Mouse (Mus musculus): ENCODE measurements at regions not wholly inside any gene's neighbourhood (a gene's known extent, or its start where the extent isn't known, plus 50 kb on each side); places are given as distances from the start of the nearest gene placed in this dataset.

DNA sequence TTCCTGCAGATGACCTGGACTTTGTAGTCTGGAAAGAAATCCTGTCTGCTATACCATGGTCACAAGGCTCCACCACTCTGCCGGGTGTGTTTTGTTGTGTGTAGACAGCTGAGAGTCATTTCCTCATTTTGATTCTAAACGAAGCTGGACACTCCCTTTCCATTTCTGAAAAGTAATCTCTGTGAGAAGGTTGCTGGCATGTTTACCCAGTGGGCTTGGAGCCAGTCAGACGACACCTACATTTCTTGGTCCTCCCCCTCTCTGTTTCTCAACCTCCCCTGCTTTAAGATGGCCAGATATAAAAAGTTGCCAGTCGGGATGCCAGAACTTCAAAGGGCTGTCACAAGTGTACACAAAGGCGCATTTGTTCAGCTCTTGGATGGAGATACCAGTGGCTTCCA is 100.8 kb upstream of the Agr3 start:
- H3K27ac ChIP-seq (replicated peaks; ENCODE audit: low read depth, low read length) = no peak overlapping the region
- H3K4me2 ChIP-seq (ENCODE audit: low read length) = no peak overlapping the region
- H3K27me3 ChIP-seq (ENCODE audit: control insufficient read depth, insufficient read depth, low read length) = no peaks in the 10 kb centered on the region
- no peak overlapping the region for H3K9ac ChIP-seq (replicated peaks; ENCODE audit: low read length)
- no peaks in the 10 kb centered on the region for H3K36me3 ChIP-seq (ENCODE audit: control insufficient read depth, insufficient read depth, low read length)
- ATAC-seq (ENCODE audit: low FRiP score, low TSS enrichment) (no peak; the same call in 1 of the 2 replicates), DNase-seq (peak; percentile 6)
- 38% methylated on average over 5 of the region's 5 CpGs for WGBS
- H3K4me1 ChIP-seq (ENCODE audit: control insufficient read depth, insufficient read depth, low read length) = no peaks in the 10 kb centered on the region
- H3K9me3 ChIP-seq (ENCODE audit: control insufficient read depth, low read length) = 0 out of 2 replicates have a peak, but pooled peaks cover 4% of the 10 kb centered on the region
- no peak overlapping the region for H3K4me3 ChIP-seq (replicated peaks; ENCODE audit: low read depth, low read length)

DNA sequence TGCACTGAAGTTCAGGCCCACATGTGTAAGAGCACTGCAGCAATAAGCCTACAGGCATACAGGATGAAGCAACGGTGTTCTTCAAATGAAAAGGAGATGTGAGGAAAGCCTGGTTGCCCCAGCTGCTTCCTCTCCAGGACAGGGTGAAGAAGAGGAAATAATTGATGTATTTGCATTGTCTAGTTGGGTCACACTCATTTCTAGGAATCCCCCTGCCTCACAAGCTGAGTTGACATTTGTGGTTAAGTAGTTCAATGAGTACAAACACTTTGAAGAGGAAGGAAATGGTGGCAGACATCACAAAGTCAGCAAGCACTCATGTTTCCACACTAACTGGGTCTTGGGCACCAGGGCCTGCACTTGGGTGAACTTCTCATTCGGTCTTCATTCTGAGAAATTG is 126.2 kb upstream of the Agr3 start:
- DNase-seq (no peak), ATAC-seq (ENCODE audit: low FRiP score, low TSS enrichment) (no peak)

GRCm38 (mm10) chr12:35775396-35775795 is 150.0 kb upstream of the Agr3 start:
- WGBS = 93% methylated on average over 2 of the region's 2 CpGs
- H3K4me1 ChIP-seq (ENCODE audit: control insufficient read depth, insufficient read depth, low read length) = no peaks in the 10 kb centered on the region
- H3K27ac ChIP-seq (replicated peaks; ENCODE audit: low read depth, low read length) = no peak overlapping the region
- no peaks in the 10 kb centered on the region for H3K27me3 ChIP-seq (ENCODE audit: control insufficient read depth, insufficient read depth, low read length)
- no peak overlapping the region for H3K9ac ChIP-seq (replicated peaks; ENCODE audit: low read length)
- no peak for ATAC-seq (ENCODE audit: low FRiP score, low TSS enrichment)
- no peak for DNase-seq
- H3K4me2 ChIP-seq (ENCODE audit: low read length) = no peak overlapping the region
- no peaks in the 10 kb centered on the region for H3K9me3 ChIP-seq (ENCODE audit: control insufficient read depth, low read length)
- H3K4me3 ChIP-seq (replicated peaks; ENCODE audit: low read depth, low read length) = no peak overlapping the region
- no peaks in the 10 kb centered on the region for H3K36me3 ChIP-seq (ENCODE audit: control insufficient read depth, insufficient read depth, low read length)

More for the DNA sequence above, 126.2 kb upstream of the Agr3 start:
- no peaks in the 10 kb centered on the region for H3K27me3 ChIP-seq (ENCODE audit: control insufficient read depth, insufficient read depth, low read length)
- H3K4me2 ChIP-seq (ENCODE audit: low read length) = no peak overlapping the region
- H3K36me3 ChIP-seq (ENCODE audit: control insufficient read depth, insufficient read depth, low read length) = no peaks in the 10 kb centered on the region
- no peak overlapping the region for H3K4me3 ChIP-seq (replicated peaks; ENCODE audit: low read depth, low read length)
- no peak overlapping the region for H3K9ac ChIP-seq (replicated peaks; ENCODE audit: low read length)
- H3K27ac ChIP-seq (replicated peaks; ENCODE audit: low read depth, low read length) = no peak overlapping the region
- no peaks in the 10 kb centered on the region for H3K4me1 ChIP-seq (ENCODE audit: control insufficient read depth, insufficient read depth, low read length)
- 88% methylated on average over 2 of the region's 2 CpGs for WGBS
- no peaks in the 10 kb centered on the region for H3K9me3 ChIP-seq (ENCODE audit: control insufficient read depth, low read length)

DNA sequence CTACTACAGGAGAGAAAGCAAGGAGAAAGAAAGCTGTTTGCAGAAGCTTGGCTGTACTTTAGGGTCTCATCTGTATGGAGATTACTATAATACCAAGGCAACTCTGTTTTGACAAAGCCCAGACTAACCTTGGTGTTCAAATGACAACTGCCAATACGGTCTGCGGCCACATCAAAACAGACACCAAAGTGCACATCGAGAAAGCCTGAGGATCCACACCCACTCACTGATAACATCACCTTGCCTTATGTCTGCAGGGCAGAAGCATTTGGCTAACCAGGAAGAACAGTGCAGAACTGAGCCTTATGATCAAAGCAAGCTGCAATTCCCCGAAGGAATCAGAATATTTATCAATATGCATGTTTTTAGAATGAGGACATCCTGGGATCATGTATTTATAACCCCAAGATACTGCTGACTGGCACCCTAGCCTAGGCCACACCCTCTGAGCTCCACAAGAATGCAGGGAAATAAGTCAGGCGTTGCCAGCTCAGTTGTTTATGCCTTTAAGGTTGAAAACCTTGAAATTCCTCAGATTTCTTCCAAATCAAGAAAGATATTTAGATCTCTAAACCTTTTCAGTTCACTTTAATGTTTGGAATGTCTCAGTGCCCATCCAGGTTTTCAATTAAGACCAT is 154.9 kb upstream of the Agr3 start:
- no peaks in the 10 kb centered on the region for H3K27me3 ChIP-seq (ENCODE audit: control insufficient read depth, insufficient read depth, low read length)

DNA sequence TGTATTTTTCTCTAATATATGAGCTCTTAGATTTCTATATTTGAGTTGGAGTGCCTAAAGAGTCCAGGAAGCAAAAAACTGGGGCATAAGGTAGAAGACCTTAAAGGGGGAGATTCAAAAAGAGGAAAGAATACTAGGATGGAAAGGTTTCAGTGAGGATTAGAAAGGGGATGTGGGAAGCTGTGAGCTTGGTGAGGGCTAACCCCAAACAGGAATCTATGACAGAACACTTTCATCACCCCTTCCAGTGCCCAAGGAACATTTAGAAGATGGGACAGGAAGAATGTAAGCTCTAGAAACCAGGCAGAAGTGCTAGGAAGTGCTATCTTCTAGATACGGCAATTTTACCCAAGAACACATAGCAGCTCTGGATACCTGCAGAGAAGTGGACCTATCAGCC is 166.5 kb upstream of the Agr3 start:
- Histone ChIP-seq H3K4me3 (replicated peaks; ENCODE audit: low read depth, low read length) (no peak overlapping the region), H3K4me1 (ENCODE audit: control insufficient read depth, insufficient read depth, low read length) (no peaks in the 10 kb centered on the region), H3K36me3 (ENCODE audit: control insufficient read depth, insufficient read depth, low read length) (no peaks in the 10 kb centered on the region), H3K27ac (replicated peaks; ENCODE audit: low read depth, low read length) (no peak overlapping the region), H3K9ac (replicated peaks; ENCODE audit: low read length) (no peak overlapping the region), H3K9me3 (ENCODE audit: control insufficient read depth, low read length) (no peaks in the 10 kb centered on the region; the same call in 1 of the 2 replicates), H3K4me2 (ENCODE audit: low read length) (no peak overlapping the region), H3K27me3 (ENCODE audit: control insufficient read depth, insufficient read depth, low read length) (no peaks in the 10 kb centered on the region)
- DNase-seq (no peak), ATAC-seq (ENCODE audit: low FRiP score, low TSS enrichment) (no peak)
- 97% methylated on average over 1 of the region's 1 CpGs for WGBS

More for the DNA sequence above, 154.9 kb upstream of the Agr3 start:
- DNase-seq (no peak), ATAC-seq (ENCODE audit: low FRiP score, low TSS enrichment) (no peak)
- Histone ChIP-seq H3K9me3 (ENCODE audit: control insufficient read depth, low read length) (no peaks in the 10 kb centered on the region), H3K9ac (replicated peaks; ENCODE audit: low read length) (no peak overlapping the region), H3K36me3 (ENCODE audit: control insufficient read depth, insufficient read depth, low read length) (no peaks in the 10 kb centered on the region), H3K4me3 (replicated peaks; ENCODE audit: low read depth, low read length) (no peak overlapping the region), H3K4me2 (ENCODE audit: low read length) (no peak overlapping the region), H3K4me1 (ENCODE audit: control insufficient read depth, insufficient read depth, low read length) (no peaks in the 10 kb centered on the region), H3K27ac (replicated peaks; ENCODE audit: low read depth, low read length) (no peak overlapping the region)
- 79% methylated on average over 5 of the region's 5 CpGs for WGBS

DNA sequence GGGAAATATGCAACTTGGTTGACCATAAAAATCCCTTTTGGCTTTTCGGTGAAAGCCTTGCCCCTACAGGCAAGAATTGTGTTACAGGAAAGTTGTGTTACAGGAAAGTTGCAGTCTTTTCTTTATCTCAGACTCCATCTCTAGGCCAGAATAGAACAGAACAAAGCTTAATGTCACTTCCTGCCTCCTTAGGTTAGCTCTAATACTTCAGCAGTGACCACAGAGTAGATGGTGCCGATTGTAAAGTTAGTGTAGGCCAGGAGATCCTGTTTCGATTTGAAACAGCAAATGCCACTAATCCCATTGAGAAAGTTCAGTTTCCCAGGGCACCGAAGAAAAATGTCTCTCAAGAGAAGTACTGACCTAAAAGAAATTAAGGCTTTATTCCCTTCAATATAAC is 170.3 kb upstream of the Agr3 start:
- DNase-seq = no peak
- Histone ChIP-seq H3K27me3 (ENCODE audit: control insufficient read depth, insufficient read depth, low read length) (no peaks in the 10 kb centered on the region), H3K36me3 (ENCODE audit: control insufficient read depth, insufficient read depth, low read length) (no peaks in the 10 kb centered on the region), H3K9ac (replicated peaks; ENCODE audit: low read length) (no peak overlapping the region), H3K4me1 (ENCODE audit: control insufficient read depth, insufficient read depth, low read length) (no peaks in the 10 kb centered on the region), H3K4me3 (replicated peaks; ENCODE audit: low read depth, low read length) (no peak overlapping the region), H3K27ac (replicated peaks; ENCODE audit: low read depth, low read length) (no peak overlapping the region), H3K9me3 (ENCODE audit: control insufficient read depth, low read length) (no peaks in the 10 kb centered on the region; the same call in 1 of the 2 replicates), H3K4me2 (ENCODE audit: low read length) (no peak overlapping the region)
- 82% methylated on average over 4 of the region's 4 CpGs for WGBS
- ATAC-seq (ENCODE audit: low FRiP score, low TSS enrichment) = no peak

GRCm38 (mm10) chr12:35747997-35748396 is 177.4 kb upstream of the Agr3 start:
- Histone ChIP-seq H3K9me3 (ENCODE audit: control insufficient read depth, low read length) (no peaks in the 10 kb centered on the region), H3K4me3 (replicated peaks; ENCODE audit: low read depth, low read length) (no peak overlapping the region), H3K9ac (replicated peaks; ENCODE audit: low read length) (no peak overlapping the region), H3K4me1 (ENCODE audit: control insufficient read depth, insufficient read depth, low read length) (peaks cover 3% of the 10 kb centered on the region; the same call in 1 of the 2 replicates), H3K36me3 (ENCODE audit: control insufficient read depth, insufficient read depth, low read length) (no peaks in the 10 kb centered on the region), H3K4me2 (ENCODE audit: low read length) (no peak overlapping the region), H3K27ac (replicated peaks; ENCODE audit: low read depth, low read length) (no peak overlapping the region), H3K27me3 (ENCODE audit: control insufficient read depth, insufficient read depth, low read length) (no peaks in the 10 kb centered on the region)
- DNase-seq (no peak), ATAC-seq (ENCODE audit: low FRiP score, low TSS enrichment) (no peak)
- WGBS = 81% methylated on average over 3 of the region's 3 CpGs

DNA sequence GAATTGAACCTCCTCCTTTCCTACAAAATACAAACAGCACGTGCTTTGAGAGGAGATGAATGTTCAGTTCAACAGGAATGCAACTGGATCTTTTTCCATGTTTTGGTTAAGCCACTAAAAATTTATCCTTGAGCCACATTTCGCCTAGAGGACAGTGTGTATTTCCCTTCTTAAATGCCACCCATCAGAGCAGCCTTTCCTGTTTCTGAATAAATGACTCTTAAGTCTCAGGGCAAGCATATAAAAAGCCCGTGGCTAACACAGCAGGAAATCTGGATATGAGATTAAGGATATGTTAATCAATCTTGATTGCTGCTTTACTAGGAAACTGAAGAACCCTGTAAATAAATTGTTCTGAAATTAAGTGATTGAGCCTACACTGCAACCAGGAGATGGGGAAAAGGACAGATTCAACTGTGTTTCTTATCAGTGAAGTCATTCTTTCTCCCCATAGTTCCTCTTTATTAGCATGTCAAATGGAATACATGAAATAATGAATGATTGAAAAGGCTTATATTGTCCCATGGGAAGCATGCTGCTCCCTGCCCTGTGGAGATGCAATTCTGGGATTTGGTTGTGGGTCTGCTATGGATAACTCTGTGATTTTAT is 178.6 kb upstream of the Agr3 start:
- Histone ChIP-seq H3K36me3 (ENCODE audit: control insufficient read depth, insufficient read depth, low read length) (no peaks in the 10 kb centered on the region), H3K4me3 (replicated peaks; ENCODE audit: low read depth, low read length) (no peak overlapping the region), H3K27me3 (ENCODE audit: control insufficient read depth, insufficient read depth, low read length) (no peaks in the 10 kb centered on the region), H3K27ac (replicated peaks; ENCODE audit: low read depth, low read length) (no peak overlapping the region), H3K4me1 (ENCODE audit: control insufficient read depth, insufficient read depth, low read length) (peaks cover 3% of the 10 kb centered on the region; the same call in 1 of the 2 replicates), H3K9me3 (ENCODE audit: control insufficient read depth, low read length) (no peaks in the 10 kb centered on the region), H3K9ac (replicated peaks; ENCODE audit: low read length) (no peak overlapping the region), H3K4me2 (ENCODE audit: low read length) (no peak overlapping the region)
- 45% methylated on average over 3 of the region's 3 CpGs for WGBS
- DNase-seq (peak; percentile 11), ATAC-seq (ENCODE audit: low FRiP score, low TSS enrichment) (peak; percentile 14; the same call in 1 of the 2 replicates)

DNA sequence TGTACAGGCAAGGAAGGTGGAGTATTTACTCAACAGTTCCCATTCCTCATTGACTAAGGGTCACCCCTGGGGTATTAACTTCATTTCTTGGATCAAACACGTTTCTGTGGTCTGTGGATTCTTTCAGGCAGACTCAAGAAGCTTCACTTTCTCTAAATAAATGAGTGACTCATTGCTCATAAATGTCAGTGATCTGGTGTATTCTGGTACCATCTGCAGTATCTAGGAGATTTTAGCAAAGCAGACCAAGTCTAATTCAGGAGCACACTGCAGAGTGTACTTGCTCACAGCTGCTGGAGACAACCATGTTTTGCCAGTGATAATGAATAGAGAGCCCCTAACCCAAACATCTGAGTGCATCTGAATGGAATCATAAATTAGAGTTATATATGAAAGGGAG is 182.7 kb upstream of the Agr3 start:
- H3K9me3 ChIP-seq (ENCODE audit: control insufficient read depth, low read length) = no peaks in the 10 kb centered on the region
- H3K4me3 ChIP-seq (replicated peaks; ENCODE audit: low read depth, low read length) = no peak overlapping the region
- no peak overlapping the region for H3K27ac ChIP-seq (replicated peaks; ENCODE audit: low read depth, low read length)
- WGBS = 68% methylated on average over 1 of the region's 1 CpGs
- ATAC-seq (ENCODE audit: low FRiP score, low TSS enrichment) = no peak
- H3K9ac ChIP-seq (replicated peaks; ENCODE audit: low read length) = no peak overlapping the region
- no peaks in the 10 kb centered on the region for H3K27me3 ChIP-seq (ENCODE audit: control insufficient read depth, insufficient read depth, low read length)
- H3K4me2 ChIP-seq (ENCODE audit: low read length) = no peak overlapping the region
- H3K4me1 ChIP-seq (ENCODE audit: control insufficient read depth, insufficient read depth, low read length) = peaks cover 3% of the 10 kb centered on the region; the same call in 1 of the 2 replicates
- no peak for DNase-seq
- no peaks in the 10 kb centered on the region for H3K36me3 ChIP-seq (ENCODE audit: control insufficient read depth, insufficient read depth, low read length)

Measured in midbrain, embryonic 14.5 days (tissue).